Mouse (Mus musculus): Measurements from ENCODE around the gene Erbin.

Gene Erbin

DNA sequence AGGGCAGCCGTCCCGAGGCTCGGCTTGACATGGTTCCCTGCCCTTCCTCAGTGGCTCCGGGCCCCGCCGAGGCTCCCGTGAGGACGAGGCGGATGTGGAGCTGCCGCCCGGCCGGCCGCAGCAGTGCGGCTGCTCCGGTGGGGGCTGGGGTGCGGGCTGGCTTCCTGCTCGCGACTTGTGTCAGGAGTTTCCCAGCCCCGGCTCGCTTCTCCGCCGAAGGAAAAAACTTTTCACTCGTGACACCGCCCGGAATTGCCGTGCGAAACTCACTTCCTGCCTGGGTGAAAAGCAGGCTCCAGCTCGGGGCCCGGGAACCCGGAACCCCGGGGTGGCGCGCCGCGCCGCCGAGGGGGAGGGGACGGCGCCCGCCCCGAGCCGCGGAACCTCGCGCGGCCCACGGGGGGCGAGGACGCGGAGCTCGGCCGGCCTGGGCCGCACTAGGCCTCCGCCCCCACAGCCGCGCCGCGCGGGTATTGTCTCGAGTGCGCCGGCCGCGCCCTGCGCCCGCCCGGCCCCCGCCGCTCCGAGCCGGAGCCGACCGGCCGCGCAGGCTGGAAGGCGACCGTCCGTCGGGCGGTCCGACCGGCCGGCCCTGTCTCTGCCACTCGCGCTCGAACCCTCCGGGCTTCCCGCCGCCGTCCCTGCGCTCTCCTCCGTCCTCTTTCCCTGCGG is at the start of gene Erbin:
Gene Erbin, minus strand, starts transcription at position 254 of the 672 bp plus-strand sequence.
- DNase-seq (ENCODE audit: low spot score in 2 of 2), result peak; percentile 80 to 83

DNA sequence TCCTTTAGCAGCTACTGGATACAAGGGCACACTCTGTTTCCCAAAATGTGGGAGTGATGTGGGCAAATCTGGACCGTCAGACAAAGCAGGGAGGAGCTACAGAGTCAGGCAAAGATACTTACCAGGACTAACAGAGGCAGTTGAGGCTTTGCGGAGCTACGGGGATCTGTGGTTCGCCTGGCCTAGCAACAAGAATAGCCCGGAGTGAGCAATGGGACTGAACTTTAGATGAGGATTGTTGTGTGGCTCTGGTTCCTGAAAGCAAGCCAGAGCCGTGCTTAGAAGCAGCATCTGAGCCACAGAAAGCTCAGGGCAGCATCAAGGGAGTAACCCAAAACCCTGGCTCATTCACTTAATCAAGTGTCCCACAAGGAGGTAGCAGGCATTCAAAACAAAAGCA is 49.6 kb upstream of the Erbin start:
- DNase-seq (ENCODE audit: low spot score in 2 of 2), result no peak

DNA sequence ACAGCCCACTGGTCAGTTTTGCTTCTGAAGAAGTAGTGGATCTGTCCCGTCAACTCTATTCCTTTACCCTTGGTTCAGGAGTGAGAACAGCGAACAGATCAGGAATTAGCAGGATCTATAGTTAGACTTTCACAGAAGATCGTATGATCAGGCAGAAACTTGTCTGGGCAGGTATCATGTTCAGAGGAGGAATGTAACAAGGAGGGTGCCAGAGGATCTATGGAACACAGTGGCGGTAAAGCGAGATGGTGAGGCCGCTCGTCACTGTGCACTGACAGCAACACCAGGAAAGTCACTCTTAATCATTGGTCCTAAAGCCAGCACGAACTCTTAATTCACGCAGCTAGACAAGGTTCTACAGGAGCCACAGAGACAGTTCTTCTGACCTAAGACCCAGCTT is 47.7 kb upstream of the Erbin start:
- no peak for DNase-seq (ENCODE audit: low spot score in 2 of 2)

DNA sequence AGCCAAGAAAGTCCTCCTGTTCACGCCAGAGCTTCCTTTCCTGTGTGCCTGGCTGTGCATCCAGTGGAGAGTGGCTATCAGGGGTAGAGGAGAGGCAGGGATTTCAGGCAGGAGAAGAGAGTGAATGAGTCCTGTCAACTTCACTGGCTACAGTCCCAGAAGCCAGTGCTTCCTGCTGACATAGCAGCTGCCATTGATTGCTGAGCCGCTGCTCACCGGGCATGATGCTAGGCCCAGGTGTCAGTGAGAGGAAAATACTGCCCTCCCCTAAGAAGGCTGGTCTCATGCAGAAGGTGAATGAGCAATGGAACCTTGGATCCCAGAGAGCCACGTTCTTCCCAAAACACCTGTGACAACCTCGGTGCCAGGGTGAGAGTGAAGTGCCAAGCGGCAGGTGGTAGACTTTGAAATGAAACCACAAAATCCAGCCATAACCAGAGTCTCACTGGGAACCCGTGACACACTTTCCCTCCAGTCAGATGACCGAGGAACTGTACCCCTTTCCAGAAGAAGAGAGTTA is 46.4 kb upstream of the Erbin start:
- DNase-seq (ENCODE audit: low spot score in 2 of 2), result no peak

DNA sequence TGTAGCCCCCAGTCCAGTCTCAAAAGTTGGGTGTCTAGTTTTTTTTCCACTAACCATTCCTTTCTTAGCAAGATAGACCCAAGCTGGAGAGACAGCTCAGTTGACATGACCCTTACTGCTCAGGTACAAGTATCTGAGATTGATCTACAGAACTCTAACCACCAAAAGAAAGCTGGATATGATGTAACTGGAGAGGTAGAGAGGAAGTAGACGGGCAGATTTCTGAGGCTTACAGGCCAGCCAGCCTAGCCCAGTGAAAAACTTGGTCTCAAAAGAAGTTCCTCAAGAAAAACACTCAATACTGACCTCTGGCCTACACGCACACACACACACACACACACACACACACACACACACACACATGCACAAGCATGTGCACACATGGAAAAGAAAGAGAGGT is 44.9 kb upstream of the Erbin start:
- no peak for DNase-seq (ENCODE audit: low spot score in 2 of 2)

DNA sequence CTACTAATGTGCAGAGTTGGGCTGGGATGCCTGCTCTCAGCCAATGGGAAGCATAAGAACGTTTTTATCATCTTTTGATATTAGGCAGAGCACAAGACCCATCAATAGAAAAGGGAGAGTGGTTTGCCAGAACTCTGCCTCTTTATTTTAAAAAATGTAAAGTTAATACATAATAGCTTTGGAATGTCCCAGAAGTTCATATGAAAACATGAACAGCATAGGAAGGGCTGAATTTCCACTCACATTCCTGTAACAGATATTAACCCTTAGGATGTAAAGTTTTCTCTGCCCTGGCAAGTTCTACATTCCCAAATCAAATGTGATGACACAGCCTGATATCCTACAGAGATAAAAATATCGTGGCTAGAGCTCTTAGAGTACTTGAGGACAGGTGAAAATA is 42.8 kb upstream of the Erbin start:
- no peak for DNase-seq (ENCODE audit: low spot score in 2 of 2)

DNA sequence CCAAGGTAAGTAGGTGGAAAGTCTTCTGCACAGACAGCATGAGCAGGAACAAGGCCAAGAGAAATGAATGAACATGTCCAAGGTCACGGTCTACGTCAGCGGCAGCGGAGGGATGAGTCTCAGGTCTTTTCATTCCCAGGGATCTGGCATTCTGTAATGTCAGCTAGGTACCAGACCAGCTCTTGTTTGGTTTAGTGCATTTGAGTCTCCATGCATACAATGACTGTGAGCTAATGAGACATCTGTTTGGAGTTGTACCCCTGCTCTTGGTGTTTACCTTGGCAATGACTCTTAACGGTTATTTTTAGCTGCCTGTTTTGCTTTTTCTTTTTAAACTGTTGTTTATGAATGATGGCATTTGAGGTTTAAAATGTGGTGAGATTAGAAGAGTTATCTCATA is 39.5 kb upstream of the Erbin start:
- no peak for DNase-seq (ENCODE audit: low spot score in 2 of 2)

DNA sequence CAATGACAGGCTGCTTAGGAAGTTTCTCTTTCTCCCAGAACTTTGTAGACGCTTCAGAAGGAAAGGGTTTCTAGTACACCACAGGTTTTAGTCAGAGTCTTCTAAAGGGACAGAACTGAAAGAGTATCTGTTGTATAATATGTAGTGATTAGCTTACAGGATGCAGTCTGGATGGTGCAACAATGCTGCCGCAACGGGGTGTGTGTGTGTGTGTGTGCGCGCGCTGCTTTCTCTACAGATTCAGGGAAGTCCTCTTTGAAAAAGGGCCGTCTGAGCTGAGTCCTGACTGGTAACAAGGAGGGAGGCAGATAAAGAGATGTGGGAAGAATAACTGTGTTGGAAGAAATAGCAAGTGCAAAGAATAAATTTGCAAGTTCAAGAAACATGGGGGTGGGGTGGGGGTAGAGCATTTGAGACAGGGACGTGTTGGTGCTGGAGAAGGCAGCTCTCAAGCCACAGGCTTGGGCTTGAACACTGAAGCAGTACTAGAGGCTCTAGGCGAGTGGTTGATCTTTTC is 38.4 kb upstream of the Erbin start:
- DNase-seq (ENCODE audit: low spot score in 2 of 2), result no peak

DNA sequence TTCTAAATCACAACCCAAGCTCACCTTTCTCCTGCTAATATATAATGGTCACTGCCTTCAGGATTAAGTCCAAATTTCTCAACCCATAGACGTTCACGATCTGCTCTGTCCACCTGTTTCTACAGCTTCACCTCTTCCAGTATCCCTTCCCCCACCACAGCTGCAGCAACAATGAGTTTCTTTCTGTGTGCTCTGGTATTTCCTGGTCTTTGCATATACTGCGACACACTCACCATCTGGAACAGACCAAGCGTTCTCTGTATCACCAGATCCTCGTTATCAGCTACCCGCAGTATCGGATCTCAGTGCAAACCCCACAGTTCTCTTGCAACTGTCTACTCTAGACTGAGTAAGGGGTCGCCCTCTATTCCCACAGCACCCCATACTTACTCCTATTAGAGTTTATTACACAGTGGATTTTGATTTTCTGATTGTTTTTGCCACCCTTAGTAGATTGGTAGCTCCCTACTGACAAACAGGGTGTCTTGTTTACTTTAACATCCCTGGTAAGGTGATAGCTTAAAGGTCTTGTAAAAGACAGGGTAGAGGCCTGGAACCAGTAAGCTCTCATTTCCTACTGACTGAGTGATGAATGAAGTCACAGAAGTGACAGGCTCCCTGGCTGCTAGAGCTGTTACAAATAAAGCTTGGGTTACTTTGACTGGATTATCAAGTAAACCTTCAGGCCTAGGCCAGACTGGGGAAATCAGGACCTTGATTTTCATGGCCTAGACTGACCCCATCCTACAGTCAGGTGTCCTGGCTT is 37.0 kb upstream of the Erbin start:
- DNase-seq (ENCODE audit: low spot score in 2 of 2), result no peak

DNA sequence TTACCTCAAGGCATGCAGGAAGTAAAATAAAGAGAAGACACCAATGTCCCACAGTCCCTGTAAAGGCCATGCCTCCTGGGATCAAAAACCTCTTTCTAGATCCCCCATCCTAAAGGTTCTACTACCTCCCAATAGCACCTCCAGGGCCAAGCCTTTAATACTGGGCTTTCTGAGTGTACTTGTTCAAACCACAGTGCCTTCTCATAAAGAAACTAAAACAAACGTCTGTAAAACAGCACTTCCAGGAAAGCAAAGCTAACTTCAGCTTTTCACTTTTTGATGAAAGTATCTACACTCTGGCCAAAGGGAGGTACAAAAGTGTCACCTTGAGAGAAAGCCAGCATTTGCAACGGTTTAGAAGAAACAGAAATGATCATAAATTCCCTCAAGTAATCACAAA is 35.3 kb upstream of the Erbin start:
- DNase-seq (ENCODE audit: low spot score in 2 of 2), result no peak

DNA sequence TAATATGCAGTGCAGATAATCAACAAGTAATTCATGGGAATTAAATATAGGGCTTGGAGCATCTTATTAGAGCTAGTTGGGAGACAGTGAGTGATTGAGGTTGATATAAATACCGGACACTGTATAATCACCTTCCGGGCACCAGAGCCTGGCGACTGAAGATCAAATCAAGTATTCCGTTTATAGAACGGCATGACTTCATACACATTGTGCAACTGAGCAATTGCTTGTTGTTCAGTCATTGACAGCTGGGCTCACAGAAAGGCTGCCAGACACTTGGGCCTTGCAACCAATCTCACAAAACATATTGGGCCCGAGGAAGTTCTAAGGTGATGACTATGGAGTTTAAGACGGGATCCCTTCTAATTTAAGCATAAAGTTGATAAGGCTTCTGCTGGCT is 31.1 kb upstream of the Erbin start:
- no peak for DNase-seq (ENCODE audit: low spot score in 2 of 2)

DNA sequence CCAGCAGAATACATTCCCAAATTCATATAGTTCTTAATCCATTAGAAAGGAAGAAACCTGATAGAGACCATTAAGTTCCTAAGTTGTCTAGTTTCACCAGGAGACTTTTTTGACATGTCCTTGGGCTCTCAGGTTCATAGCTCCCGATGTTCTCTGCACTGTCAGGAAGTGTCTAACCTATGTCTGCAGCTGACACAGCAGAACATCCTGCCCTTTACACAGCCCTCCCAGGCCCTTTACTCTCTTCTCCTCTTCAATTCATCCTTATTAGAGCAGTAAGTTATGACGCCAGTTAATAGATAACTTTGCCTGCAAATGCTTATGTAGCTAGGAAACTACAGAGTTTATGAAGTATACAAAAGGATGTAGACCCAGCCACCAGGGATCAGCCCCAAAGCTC is 20.5 kb upstream of the Erbin start:
- no peak for DNase-seq (ENCODE audit: low spot score in 2 of 2)

DNA sequence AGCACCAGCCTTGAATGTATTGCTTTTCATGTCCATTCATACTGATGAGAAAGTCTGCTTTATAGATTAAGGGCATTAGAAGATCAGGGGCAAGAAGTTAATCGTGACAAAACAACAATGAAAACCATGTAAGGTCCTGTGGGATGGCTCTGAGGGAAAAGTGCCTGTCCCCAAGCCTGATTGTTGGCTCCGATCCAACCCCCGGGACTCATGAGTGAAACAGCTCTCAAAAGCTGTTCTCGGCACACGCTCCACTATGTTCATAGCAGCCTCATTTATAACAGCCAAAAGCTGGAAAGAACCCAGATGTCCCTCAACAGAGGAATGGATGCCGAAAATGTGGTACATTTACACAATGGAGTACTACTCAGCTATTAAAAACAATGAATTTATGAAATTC is 4.3 kb upstream of the Erbin start:
- no peak for DNase-seq (ENCODE audit: low spot score in 2 of 2)

DNA sequence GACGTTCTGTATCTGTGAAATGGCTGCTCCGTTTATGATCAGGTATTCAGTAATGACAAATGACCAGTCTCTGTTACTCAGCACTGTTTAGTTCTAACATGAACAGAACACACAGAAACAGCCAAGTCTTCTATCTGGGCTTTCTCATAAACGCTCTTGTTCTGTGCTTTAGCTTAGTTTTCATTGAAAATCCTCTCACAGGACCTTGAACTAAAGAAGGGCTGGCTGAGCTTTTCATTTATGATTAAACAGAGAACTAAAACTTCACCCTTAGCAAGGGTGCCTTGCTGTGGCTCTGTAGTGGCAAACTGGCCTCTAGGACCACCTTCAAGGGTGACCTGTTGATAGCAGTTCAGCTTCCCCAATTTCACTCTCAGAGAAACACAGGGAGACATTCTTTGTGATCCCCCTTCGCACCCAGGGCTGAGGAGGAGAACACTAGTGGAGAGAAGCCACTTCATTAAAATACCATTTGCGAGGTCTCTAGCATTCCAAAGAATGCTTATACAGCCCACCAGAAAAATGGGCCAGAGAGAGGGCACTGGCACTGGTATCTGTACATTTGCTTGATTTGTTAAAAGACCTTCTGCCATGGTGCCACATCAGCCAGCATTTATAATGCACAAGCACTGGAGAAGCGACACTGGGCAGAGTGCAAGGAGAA is 3.2 kb upstream of the Erbin start:
- DNase-seq (ENCODE audit: low spot score in 2 of 2), result no peak

DNA sequence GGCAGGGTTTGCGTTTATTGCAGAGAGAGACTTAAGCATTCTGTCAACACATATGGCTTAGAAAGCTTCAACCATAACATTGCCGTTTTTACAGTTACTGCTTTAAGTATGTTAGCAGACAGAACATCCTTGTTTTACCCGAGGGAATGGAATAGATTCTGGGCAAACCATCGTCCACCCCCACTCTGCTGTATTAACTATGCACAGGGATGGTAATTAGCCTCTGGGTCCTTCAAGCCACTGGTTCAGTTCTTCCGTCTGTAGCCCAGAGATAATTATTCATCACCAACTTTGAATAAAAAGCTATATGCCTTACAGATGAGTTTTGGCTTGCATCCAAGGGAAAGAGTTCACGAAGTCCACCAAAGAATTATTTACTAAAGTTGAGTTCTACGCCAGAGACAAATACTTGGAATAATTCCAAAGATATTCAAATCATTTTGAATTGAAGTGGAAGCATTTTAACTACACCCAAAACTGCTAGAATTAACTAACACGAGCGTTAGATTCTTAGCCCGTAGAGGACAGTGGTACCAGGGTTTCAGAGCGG is 1.6 kb upstream of the Erbin start:
- DNase-seq (ENCODE audit: low spot score in 2 of 2), result no peak

DNA sequence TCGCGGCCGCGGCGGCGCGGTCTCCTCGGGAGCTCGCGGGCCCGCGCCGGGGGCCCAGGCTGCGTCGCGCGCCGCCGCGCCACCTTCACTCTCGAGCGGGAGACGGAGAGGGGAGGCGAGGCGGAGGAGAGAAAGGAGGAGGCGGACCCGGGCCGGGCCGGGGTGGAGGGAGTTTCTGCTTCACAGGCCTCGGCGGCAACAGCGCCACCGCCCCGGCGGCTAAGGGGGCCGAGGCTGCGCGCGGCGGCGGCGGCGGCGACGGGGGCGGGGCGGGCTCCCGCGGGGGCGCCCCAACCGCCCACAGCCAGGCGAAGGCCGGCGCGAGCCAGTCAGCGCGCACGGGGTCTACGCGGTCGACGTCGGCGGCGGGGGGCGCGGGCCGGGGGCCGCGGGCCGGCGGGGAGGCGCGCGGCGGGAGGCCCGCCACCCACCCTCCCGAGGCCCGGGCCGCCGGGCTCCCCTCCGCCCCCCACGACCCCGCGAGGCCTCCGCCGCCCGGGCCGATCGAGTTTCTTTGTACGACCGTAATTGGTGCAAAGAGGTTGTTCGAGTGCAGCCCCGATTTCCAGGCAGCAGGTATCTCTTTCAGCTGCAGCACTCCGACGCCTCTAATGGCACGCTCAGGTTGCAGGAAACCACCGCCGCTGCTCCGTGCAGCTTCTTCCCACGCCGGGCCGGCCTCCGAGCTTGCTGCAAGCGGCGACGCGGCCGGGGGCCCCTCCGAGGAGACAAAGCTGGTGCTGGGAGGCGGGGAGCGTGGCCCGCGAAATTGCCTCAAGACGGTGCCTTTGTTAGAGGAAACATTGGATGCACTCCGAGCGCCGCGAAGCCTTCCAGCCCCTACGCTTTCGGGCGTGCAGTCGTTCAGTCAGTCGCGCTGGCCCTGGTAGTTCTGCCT is 868 bp upstream of the Erbin start:
- peak; percentile 74 to 83 for DNase-seq (ENCODE audit: low spot score in 2 of 2)

DNA sequence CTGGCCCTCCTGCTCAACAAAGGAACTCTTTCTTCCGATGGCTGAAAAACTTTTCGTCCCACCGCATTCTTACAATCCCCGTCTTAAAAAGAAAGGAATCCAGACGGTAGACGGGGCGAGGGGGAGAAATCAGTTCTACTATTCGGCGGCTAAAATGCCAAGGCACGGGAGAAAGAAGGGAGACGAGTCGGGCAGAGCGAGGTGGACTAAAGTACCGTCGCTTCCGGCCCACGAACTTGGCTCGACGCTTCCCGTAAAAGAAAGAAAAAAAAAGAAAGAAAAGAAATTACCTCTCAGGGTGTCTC is 406 bp downstream of the Erbin start:
- DNase-seq (ENCODE audit: low spot score in 2 of 2), result no peak

DNA sequence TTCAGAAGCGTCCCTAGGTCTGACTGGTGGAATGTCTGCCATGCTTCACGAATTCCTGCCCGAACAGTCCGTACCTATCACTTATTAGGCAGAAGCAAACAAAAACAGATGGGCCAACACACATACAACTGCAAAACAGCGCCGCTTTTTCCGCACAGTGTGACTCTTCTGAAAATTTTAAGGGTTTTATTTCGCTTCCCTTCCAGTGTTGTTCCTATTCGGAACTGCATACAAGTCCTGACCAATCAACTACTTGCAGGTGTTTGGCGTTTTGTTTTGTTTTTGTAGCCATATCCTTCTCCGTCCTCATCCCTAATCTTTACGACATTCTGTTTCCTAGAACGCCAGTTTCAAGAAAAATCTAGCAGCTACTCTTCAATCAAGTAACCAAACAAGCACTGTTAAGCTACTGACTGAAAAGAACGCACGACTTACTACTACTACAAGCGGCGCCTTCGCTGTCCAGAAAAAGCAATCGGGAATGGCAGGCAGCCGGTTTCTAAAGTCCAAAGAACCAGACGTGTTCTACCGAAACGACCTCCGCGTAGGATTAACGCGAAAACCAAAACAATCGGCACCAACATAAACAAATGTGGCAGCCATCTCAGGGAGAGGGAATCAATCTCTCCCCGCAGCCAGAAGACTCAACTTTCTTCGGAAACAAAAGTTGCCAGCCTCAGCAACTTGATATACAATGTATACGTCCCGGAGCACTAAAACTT is 919 bp downstream of the Erbin start:
- DNase-seq (ENCODE audit: low spot score in 2 of 2), result peak; percentile 3 to 40

DNA sequence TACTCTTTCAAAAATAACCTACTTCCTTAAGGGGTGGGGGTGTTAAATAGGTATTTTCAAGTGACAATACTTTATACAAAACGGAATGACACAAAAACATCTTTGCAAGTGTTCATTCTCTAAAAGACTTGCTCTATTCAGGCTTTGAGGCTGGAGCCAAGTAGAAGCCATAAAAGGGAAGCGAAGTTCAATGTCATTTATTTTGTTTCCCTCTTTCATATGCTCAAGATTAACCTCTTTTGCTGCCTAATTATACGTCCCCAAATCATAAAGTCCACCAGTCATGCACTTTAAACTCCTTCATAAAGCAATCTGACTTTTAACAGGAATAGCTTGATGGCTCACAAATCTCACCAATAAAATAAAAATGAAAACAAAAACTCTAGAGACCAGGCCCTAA is 1.9 kb downstream of the Erbin start:
- DNase-seq (ENCODE audit: low spot score in 2 of 2), result no peak

DNA sequence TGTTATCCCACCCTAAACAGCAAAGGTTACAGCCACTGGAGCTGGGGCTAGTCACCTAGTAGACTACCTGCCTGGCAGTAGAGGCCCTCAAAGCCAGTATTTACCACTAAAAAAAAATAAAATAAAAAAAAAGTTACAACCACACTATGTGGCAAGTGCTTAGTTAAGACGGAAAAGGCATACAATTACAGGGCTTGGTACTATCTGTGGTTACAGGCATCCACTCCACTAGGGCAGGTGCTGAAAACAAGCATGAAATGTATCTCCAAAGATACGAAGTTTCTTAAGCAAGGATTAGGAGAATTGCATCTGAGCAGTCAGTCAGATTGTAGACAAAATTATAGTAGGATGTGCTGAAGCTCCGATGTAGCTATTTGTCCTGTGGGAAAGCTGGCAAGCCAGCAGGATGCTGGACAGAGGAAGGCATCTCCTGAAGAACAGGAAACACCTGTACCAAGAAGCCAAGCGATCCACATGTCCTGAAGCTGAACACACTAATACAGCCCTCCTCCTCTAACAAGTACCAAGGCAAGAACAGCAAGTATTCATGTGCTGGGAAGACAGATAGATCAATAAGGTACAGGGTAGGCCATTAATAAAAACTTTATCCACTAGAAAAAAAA is 6.1 kb downstream of the Erbin start:
- DNase-seq (ENCODE audit: low spot score in 2 of 2), result no peak

Measured in urinary bladder, adult 18-20 months (tissue).